Mouse (Mus musculus) liver, embryonic 18 days (tissue): Measurements from ENCODE around the gene Itprid2. TPM values are rescaled to one million over a fixed set of nuclear protein-coding genes. Genes with fewer than 3 reads are reported as not detected.

Experiments used
- polyA plus RNA-seq: library from polyadenylated mRNA; depleted of rRNA; stranded (reverse); fragments of >200 nt; gene quantifications from 2 replicates; pipeline ENCODE4 v1.2.3, GENCODE M21; 2012; rRNA removed

Itprid2 gene
- 2.6 TPM in 2 replicates for polyA plus RNA-seq

GRCm38 (mm10) chr2:79634528-79635400 is at the start of gene Itprid2:
Itprid2 (plus strand) TSS chr2:79635352.

DNA sequence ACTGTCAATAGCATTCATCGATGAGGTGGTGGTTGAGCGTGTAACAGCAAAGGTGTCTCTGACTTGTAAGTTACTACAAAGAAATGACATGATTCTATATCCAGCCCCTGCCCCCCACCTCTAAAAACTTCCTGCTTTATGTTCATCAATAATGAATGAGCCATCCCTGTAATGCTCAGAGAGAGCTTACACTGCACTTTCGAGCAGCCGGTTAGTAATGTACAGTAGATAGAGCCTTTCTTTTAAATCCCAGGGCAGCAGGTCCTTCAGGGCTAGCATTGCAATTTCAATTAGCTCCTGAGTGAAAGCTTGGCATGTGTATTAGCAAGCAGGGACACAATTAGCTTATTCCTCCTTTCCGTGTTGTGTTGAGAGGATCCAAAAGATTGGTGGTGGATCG is 72.4 kb downstream of the Itprid2 start, which contains the start of gene Ppp1r1c:
Gene Ppp1r1c (plus strand): TSS at position 206 of the 400 bp plus-strand sequence.

Other genes with a start within 250 kb of the Itprid2 start
- gene Neurod1, start 178.6 kb upstream of the Itprid2 start, polyA plus RNA-seq, result 0.01 TPM in 1 of 2 replicates, not detected in the other
- 4.2 and 5.0 TPM in 2 replicates for gene Cerkl, start 178.6 kb upstream of the Itprid2 start, polyA plus RNA-seq
- not detected in 2 replicates for gene Ppp1r1c, start 72.4 kb downstream of the Itprid2 start, polyA plus RNA-seq